Mouse (Mus musculus) kidney, adult 2 months (tissue): ENCODE measurements at regions not wholly inside any gene's neighbourhood (a gene's known extent, or its start where the extent isn't known, plus 50 kb on each side); places are given as distances from the start of the nearest gene placed in this dataset.

Source experiments
- CTCF ChIP-seq: fragments of 200-500 bp; conservative IDR thresholded peaks from 2 replicates; pipeline ENCODE4 v1.5.1; 2011; ENCODE audit warnings: low read depth, mild to moderate bottlenecking, control low read depth, low read length, moderate library complexity, mixed read lengths; ENCODE audit not compliant: insufficient read depth, insufficient read length
- POLR2A ChIP-seq: fragments of 200-500 bp; IDR thresholded peaks from one replicate; pipeline ENCODE4 v1.6.1; 2011; ENCODE audit warnings: low read depth, low read length, control low read depth

DNA sequence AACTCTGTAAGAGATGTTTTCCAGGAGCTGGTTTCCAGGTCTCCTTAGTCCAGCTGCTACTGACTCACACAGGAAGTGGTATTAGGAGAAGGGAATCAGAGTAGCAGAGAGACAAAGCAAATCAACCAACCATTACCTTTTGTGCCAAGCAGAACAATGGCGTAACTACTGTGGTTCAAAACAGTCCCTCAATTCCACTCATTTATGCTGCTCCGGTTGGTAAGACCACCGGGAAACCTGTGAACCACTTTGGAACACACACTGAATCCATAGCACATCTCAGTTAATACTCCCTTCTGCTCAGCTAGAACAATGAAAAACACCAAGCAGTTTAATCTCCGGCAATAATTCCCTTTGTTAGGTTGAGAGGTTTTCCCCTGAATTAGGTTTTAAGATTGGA, 460.8 kb upstream of the Tbc1d2b start:
- TF ChIP-seq POLR2A (no peak), CTCF (no peak)
